Comparison of ENCODE assay signal across 8 mouse cellular contexts in the genomic region with DNA sequence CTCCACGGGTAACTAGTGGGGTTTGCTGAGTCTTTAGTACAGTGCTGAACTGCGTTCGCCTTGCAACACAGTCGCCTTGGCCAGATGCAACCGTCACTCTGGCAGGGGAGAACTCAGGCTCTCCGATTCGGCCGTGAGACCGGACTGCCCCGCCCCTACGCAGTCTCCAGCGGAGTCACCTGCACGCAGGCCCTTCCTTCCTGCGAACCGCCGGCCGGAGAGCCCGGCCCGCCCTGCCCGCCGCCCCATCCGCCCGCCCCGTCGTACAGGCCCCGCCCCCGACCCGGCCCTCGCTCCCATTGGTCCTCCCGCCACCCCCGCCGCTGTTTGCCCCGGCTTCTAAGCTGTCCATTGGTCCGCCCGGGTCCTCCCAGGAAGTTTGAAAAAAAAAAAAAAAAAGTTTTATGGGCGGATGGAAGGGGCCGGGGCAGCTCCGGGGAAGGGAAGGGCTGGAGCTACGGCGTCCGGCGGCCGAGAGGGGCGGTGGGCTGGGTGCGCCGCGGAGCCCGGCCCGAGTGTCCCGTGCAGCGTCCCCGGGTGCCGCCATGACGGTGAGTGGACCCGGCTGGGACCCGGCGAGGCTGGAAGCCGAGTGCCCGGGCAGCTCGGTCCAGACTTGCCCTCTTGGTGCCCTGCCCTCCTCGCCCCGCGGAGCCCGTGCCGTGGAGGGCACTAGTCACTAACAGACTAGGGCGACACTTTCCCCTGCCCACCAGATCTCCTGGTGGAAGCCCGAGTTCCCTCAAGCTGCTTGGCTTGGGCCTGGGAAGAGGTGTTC. TPM values are rescaled to one million over a fixed set of nuclear protein-coding genes. Genes with fewer than 3 reads are reported as not detected.
DNase-seq lines count a peak whose midpoint lies in the region; ATAC-seq and TF ChIP-seq lines count a peak whose summit lies in the region.

No protein-coding gene starts in this region.

- no peaks in the 10 kb centered on the region for H3K27me3 ChIP-seq in intestine, embryonic 14.5 days (replicated peaks; ENCODE audit: control insufficient read depth, insufficient read depth, low read length)
- no peaks in the 10 kb centered on the region for H3K27me3 ChIP-seq in limb, embryonic 11.5 days (ENCODE audit: control insufficient read depth, insufficient read depth, low read length)
- H3K27me3 ChIP-seq in midbrain, embryonic 12.5 days, result no peaks in the 10 kb centered on the region

- ATAC-seq in intestine, embryonic 14.5 days (replicated peaks; ENCODE audit: low FRiP score, low TSS enrichment, low read depth), result peak; percentile 84
- ATAC-seq in limb, embryonic 11.5 days (ENCODE audit: insufficient number of reproducible peaks, low FRiP score, low TSS enrichment, low read depth), result peak; percentile 83
- peak; percentile 83 for ATAC-seq in midbrain, embryonic 12.5 days (ENCODE audit: low FRiP score, low read depth)

- H3K4me2 ChIP-seq in intestine, embryonic 14.5 days (ENCODE audit: low read length), result peak overlapping the region; percentile 91
- H3K4me2 ChIP-seq in limb, embryonic 11.5 days (ENCODE audit: low read depth, severe bottlenecking), result peak overlapping the region; percentile 92
- H3K4me2 ChIP-seq in midbrain, embryonic 12.5 days (replicated peaks), result peak overlapping the region; percentile 92

- no peak for TF ChIP-seq CTCF in cortical plate, adult 2 months (IDR thresholded peaks at IDR 0.05; ENCODE audit: extremely low read depth, insufficient read depth, low read length)

- H3K4me1 ChIP-seq in cortical plate, adult 2 months (ENCODE audit: control insufficient read depth, insufficient read depth, low read length), result peaks cover 4% of the 10 kb centered on the region; the same call in 1 of the 2 replicates
- peaks cover 58% of the 10 kb centered on the region for H3K4me1 ChIP-seq in intestine, embryonic 14.5 days (replicated peaks; ENCODE audit: control insufficient read depth, insufficient read depth, low read length)
- H3K4me1 ChIP-seq in limb, embryonic 11.5 days (ENCODE audit: control insufficient read depth, insufficient read depth, low read length), result peaks cover 28% of the 10 kb centered on the region
- H3K4me1 ChIP-seq in midbrain, embryonic 12.5 days, result peaks cover 30% of the 10 kb centered on the region

- peak; percentile 96 for DNase-seq in adrenal gland, adult 2 months
- DNase-seq in gastrocnemius, postnatal 36 days, result peak; percentile 78 to 90
- DNase-seq in intestine, embryonic 14.5 days (ENCODE audit: low spot score), result peak; percentile 89
- peak; percentile 92 for DNase-seq in limb, embryonic 11.5 days (ENCODE audit: low spot score)
- DNase-seq in right cerebral cortex, postnatal 4 days, result peak; percentile 71
- peak; percentile 97 for DNase-seq in yolk sac, embryonic 10.5 days (ENCODE audit: low spot score)

- intact Hi-C loops in gastrocnemius, postnatal 36 days (cut with DNase I), result no loop called here

- no peaks in the 10 kb centered on the region for H3K9me3 ChIP-seq in intestine, embryonic 14.5 days (ENCODE audit: control insufficient read depth, low read length)
- H3K9me3 ChIP-seq in limb, embryonic 11.5 days (ENCODE audit: control insufficient read depth, low read length), result no peaks in the 10 kb centered on the region
- H3K9me3 ChIP-seq in midbrain, embryonic 12.5 days, result no peaks in the 10 kb centered on the region

- TF ChIP-seq POLR2A in cortical plate, adult 2 months (IDR thresholded peaks at IDR 0.05; ENCODE audit: extremely low read depth, insufficient read depth, low read length), result no peak

- peak overlapping the region; percentile 55 for H3K4me3 ChIP-seq in cortical plate, adult 2 months (ENCODE audit: insufficient read depth, low read length)
- H3K4me3 ChIP-seq in intestine, embryonic 14.5 days (ENCODE audit: low read depth, low read length), result peak overlapping the region; percentile 75
- H3K4me3 ChIP-seq in limb, embryonic 11.5 days (ENCODE audit: low read depth, low read length), result peak overlapping the region; percentile 87
- H3K4me3 ChIP-seq in midbrain, embryonic 12.5 days, result peak overlapping the region; percentile 70

- H3K36me3 ChIP-seq in intestine, embryonic 14.5 days (ENCODE audit: control insufficient read depth, insufficient read depth, low read length), result peaks cover 5% of the 10 kb centered on the region; the same call in 1 of the 2 replicates
- H3K36me3 ChIP-seq in limb, embryonic 11.5 days (ENCODE audit: control insufficient read depth, insufficient read depth, low read length), result peaks cover 4% of the 10 kb centered on the region
- H3K36me3 ChIP-seq in midbrain, embryonic 12.5 days, result peaks cover 2% of the 10 kb centered on the region; the same call in 1 of the 2 replicates

- H3K9ac ChIP-seq in intestine, embryonic 14.5 days (ENCODE audit: low read length), result peak overlapping the region; percentile 76
- H3K9ac ChIP-seq in limb, embryonic 11.5 days (ENCODE audit: low read length), result peak overlapping the region; percentile 85
- H3K9ac ChIP-seq in midbrain, embryonic 12.5 days (replicated peaks), result peak overlapping the region; percentile 77

- under 1% methylated on average over 57 of the region's 67 CpGs for whole genome bisulfite sequencing in intestine, embryonic 14.5 days
- WGBS in limb, embryonic 11.5 days, result under 1% methylated on average over 51 of the region's 67 CpGs
- WGBS in midbrain, embryonic 12.5 days, result under 1% methylated on average over 45 of the region's 67 CpGs

- peak overlapping the region; percentile 92 for H3K27ac ChIP-seq in cortical plate, adult 2 months (ENCODE audit: insufficient read depth, low read length)
- peak overlapping the region; percentile 87 for H3K27ac ChIP-seq in intestine, embryonic 14.5 days (ENCODE audit: low read depth)
- peak overlapping the region; percentile 89 for H3K27ac ChIP-seq in limb, embryonic 11.5 days (replicated peaks; ENCODE audit: low read depth, low read length)
- peak overlapping the region; percentile 61 for H3K27ac ChIP-seq in midbrain, embryonic 12.5 days (replicated peaks)

RNA-seq across cellular contexts. Expression of a gene that starts 35.3 kb away (rescaled TPM):
- 100 to 1,000 TPM in 1 of 2 experiments, 10 to 100 TPM in 1; 93.7 to 129 TPM for total RNA-seq in adrenal gland, adult 2 months (2021)
- 101 and 134 TPM in 2 replicates for polyA plus RNA-seq in adrenal gland, adult 2 months (2012; rRNA removed)
- 10.3 and 11.0 TPM in 2 replicates for polyA plus RNA-seq in cortical plate, adult 2 months (2012; rRNA removed)
- 10 to 100 TPM; 35.6 to 42.3 TPM for total RNA-seq in gastrocnemius, postnatal 36 days (2021)
- 49.0 and 52.2 TPM in 2 replicates for polyA plus RNA-seq in intestine, embryonic 14.5 days (2014; fragmentation: Nextera tagmentation; extraction: Ambion mirVana)
- polyA plus RNA-seq in limb, embryonic 11.5 days (2014; fragmentation: Nextera tagmentation; extraction: Ambion mirVana), result 47.9 and 50.8 TPM in 2 replicates
- polyA plus RNA-seq in midbrain, embryonic 12.5 days (2016; fragmentation: Nextera tagmentation; extraction: Ambion mirVana), result 40.0 and 45.0 TPM in 2 replicates

RNA-seq across cellular contexts. Expression of a gene that starts 45.4 kb away (rescaled TPM):
- 100 to 1,000 TPM in 1 of 2 experiments, 10 to 100 TPM in 1; 94.6 to 204 TPM for total RNA-seq in adrenal gland, adult 2 months (2021)
- polyA plus RNA-seq in adrenal gland, adult 2 months (2012; rRNA removed), result 109 and 135 TPM in 2 replicates
- 109 and 124 TPM in 2 replicates for polyA plus RNA-seq in cortical plate, adult 2 months (2012; rRNA removed)
- 10 to 100 TPM; 71.1 to 87.4 TPM for total RNA-seq in gastrocnemius, postnatal 36 days (2021)
- polyA plus RNA-seq in intestine, embryonic 14.5 days (2014; fragmentation: Nextera tagmentation; extraction: Ambion mirVana), result 160 and 192 TPM in 2 replicates
- 271 and 369 TPM in 2 replicates for polyA plus RNA-seq in limb, embryonic 11.5 days (2014; fragmentation: Nextera tagmentation; extraction: Ambion mirVana)
- polyA plus RNA-seq in midbrain, embryonic 12.5 days (2016; fragmentation: Nextera tagmentation; extraction: Ambion mirVana), result 547 and 575 TPM in 2 replicates

RNA-seq across cellular contexts. Expression of a gene that starts 48.1 kb away (rescaled TPM):
- total RNA-seq in adrenal gland, adult 2 months (2021), result 10 to 100 TPM; 42.0 to 57.2 TPM
- polyA plus RNA-seq in adrenal gland, adult 2 months (2012; rRNA removed), result 21.3 and 22.5 TPM in 2 replicates
- polyA plus RNA-seq in cortical plate, adult 2 months (2012; rRNA removed), result 38.9 and 39.5 TPM in 2 replicates
- total RNA-seq in gastrocnemius, postnatal 36 days (2021), result 10 to 100 TPM; 22.1 to 22.6 TPM
- 46.0 and 53.5 TPM in 2 replicates for polyA plus RNA-seq in intestine, embryonic 14.5 days (2014; fragmentation: Nextera tagmentation; extraction: Ambion mirVana)
- polyA plus RNA-seq in limb, embryonic 11.5 days (2014; fragmentation: Nextera tagmentation; extraction: Ambion mirVana), result 72.7 and 76.3 TPM in 2 replicates
- 50.2 and 59.6 TPM in 2 replicates for polyA plus RNA-seq in midbrain, embryonic 12.5 days (2016; fragmentation: Nextera tagmentation; extraction: Ambion mirVana)

RNA-seq across cellular contexts. Expression of a gene that starts 56.3 kb away (rescaled TPM):
- 100 to 1,000 TPM; 386 to 613 TPM for total RNA-seq in adrenal gland, adult 2 months (2021)
- 341 and 382 TPM in 2 replicates for polyA plus RNA-seq in adrenal gland, adult 2 months (2012; rRNA removed)
- polyA plus RNA-seq in cortical plate, adult 2 months (2012; rRNA removed), result 42.9 and 44.4 TPM in 2 replicates
- 100 to 1,000 TPM; 188 to 289 TPM for total RNA-seq in gastrocnemius, postnatal 36 days (2021)
- polyA plus RNA-seq in intestine, embryonic 14.5 days (2014; fragmentation: Nextera tagmentation; extraction: Ambion mirVana), result 1,194 and 1,197 TPM in 2 replicates
- polyA plus RNA-seq in limb, embryonic 11.5 days (2014; fragmentation: Nextera tagmentation; extraction: Ambion mirVana), result 567 and 570 TPM in 2 replicates
- polyA plus RNA-seq in midbrain, embryonic 12.5 days (2016; fragmentation: Nextera tagmentation; extraction: Ambion mirVana), result 346 and 420 TPM in 2 replicates

RNA-seq across cellular contexts. Expression of a gene that starts 58.8 kb away (rescaled TPM):
- total RNA-seq in adrenal gland, adult 2 months (2021), result under 1 TPM in 1 of 2 experiments, not detected in 1; 0.28 TPM
- 1.4 and 4.2 TPM in 2 replicates for polyA plus RNA-seq in adrenal gland, adult 2 months (2012; rRNA removed)
- 0.26 and 0.38 TPM in 2 replicates for polyA plus RNA-seq in cortical plate, adult 2 months (2012; rRNA removed)
- total RNA-seq in gastrocnemius, postnatal 36 days (2021), result not detected
- 1.0 and 1.1 TPM in 2 replicates for polyA plus RNA-seq in intestine, embryonic 14.5 days (2014; fragmentation: Nextera tagmentation; extraction: Ambion mirVana)
- polyA plus RNA-seq in limb, embryonic 11.5 days (2014; fragmentation: Nextera tagmentation; extraction: Ambion mirVana), result not detected in 2 replicates
- not detected in 2 replicates for polyA plus RNA-seq in midbrain, embryonic 12.5 days (2016; fragmentation: Nextera tagmentation; extraction: Ambion mirVana)

Comparison
In these comparisons a context has a peak if more than half of its experiments do, and no peak if none do; other contexts are left out.
1. Peak in every context shown above with its lines: DNase-seq, ATAC-seq, H3K4me3 ChIP-seq and H3K27ac ChIP-seq.